Mouse (Mus musculus): Measurements from ENCODE around the gene Luc7l.

Luc7l gene

GRCm38 (mm10) chr17:26252539-26253251 is at the start of gene Luc7l:
Gene Luc7l (plus strand): TSS chr17:26252896.
- peak; percentile 89 to 95 for DNase-seq (ENCODE audit: low spot score in 2 of 2)

GRCm38 (mm10) chr17:26203321-26203811 is 49.3 kb upstream of the Luc7l start:
- DNase-seq (ENCODE audit: low spot score in 2 of 2) = peak; percentile 62 to 64

GRCm38 (mm10) chr17:26204766-26205165 is 47.9 kb upstream of the Luc7l start:
- DNase-seq (ENCODE audit: low spot score in 2 of 2) = no peak

- no peak for DNase-seq (ENCODE audit: low spot score in 2 of 2)
Measured at GRCm38 (mm10) chr17:26206392-26206791, 46.3 kb upstream of the Luc7l start.

- DNase-seq (ENCODE audit: low spot score in 2 of 2) = no peak
Measured at GRCm38 (mm10) chr17:26207686-26208085, 45.0 kb upstream of the Luc7l start, which contains the start of gene Arhgdig. Gene Arhgdig (minus strand): TSS chr17:26207786.

- DNase-seq (ENCODE audit: low spot score in 2 of 2) = no peak
Measured at GRCm38 (mm10) chr17:26212241-26212640, 40.5 kb upstream of the Luc7l start.

- DNase-seq (ENCODE audit: low spot score in 2 of 2) = no peak
Measured at GRCm38 (mm10) chr17:26212681-26213080, 40.0 kb upstream of the Luc7l start.

GRCm38 (mm10) chr17:26221508-26221907 is 31.2 kb upstream of the Luc7l start:
- DNase-seq (ENCODE audit: low spot score in 2 of 2) = no peak

- DNase-seq (ENCODE audit: low spot score in 2 of 2) = no peak
Measured at GRCm38 (mm10) chr17:26225150-26225549, 27.5 kb upstream of the Luc7l start.

- DNase-seq (ENCODE audit: low spot score in 2 of 2) = no peak
Measured at GRCm38 (mm10) chr17:26229776-26230175, 22.9 kb upstream of the Luc7l start.

GRCm38 (mm10) chr17:26231156-26231555 is 21.5 kb upstream of the Luc7l start:
- DNase-seq (ENCODE audit: low spot score in 2 of 2) = no peak

GRCm38 (mm10) chr17:26232863-26233262 is 19.8 kb upstream of the Luc7l start:
- DNase-seq (ENCODE audit: low spot score in 2 of 2) = no peak

- no peak for DNase-seq (ENCODE audit: low spot score in 2 of 2)
Measured at GRCm38 (mm10) chr17:26234386-26234785, 18.3 kb upstream of the Luc7l start.

GRCm38 (mm10) chr17:26235077-26235815 is 17.4 kb upstream of the Luc7l start:
- DNase-seq (ENCODE audit: low spot score in 2 of 2) = no peak

- no peak for DNase-seq (ENCODE audit: low spot score in 2 of 2)
Measured at GRCm38 (mm10) chr17:26237667-26238066, 15.0 kb upstream of the Luc7l start.

- DNase-seq (ENCODE audit: low spot score in 2 of 2) = no peak
Measured at GRCm38 (mm10) chr17:26239551-26239950, 13.1 kb upstream of the Luc7l start.

- no peak for DNase-seq (ENCODE audit: low spot score in 2 of 2)
Measured at GRCm38 (mm10) chr17:26240120-26240790, 12.4 kb upstream of the Luc7l start.

- DNase-seq (ENCODE audit: low spot score in 2 of 2) = no peak
Measured at GRCm38 (mm10) chr17:26240990-26241389, 11.7 kb upstream of the Luc7l start.

GRCm38 (mm10) chr17:26243471-26244100 is 9.1 kb upstream of the Luc7l start:
- DNase-seq (ENCODE audit: low spot score in 2 of 2) = no peak

- peak; percentile 84 to 85 for DNase-seq (ENCODE audit: low spot score in 2 of 2)
Measured at GRCm38 (mm10) chr17:26244101-26244841, 8.4 kb upstream of the Luc7l start, which contains the start of gene Fam234a. Gene Fam234a (minus strand): TSS chr17:26244242.

Measured in frontal cortex, postnatal 14 days (tissue).